Mouse (Mus musculus) embryo, embryonic 10 days (tissue): ENCODE measurements around the gene Cerkl.
A peak's percentile ranks its signal among the peaks of the same experiment; 100 is the strongest.

Experiments
- DNase-seq: peaks from one replicate; pipeline ENCODE4 v3.0.0-alpha.2; 2015; ENCODE audit warnings: low spot score

The Cerkl gene

GRCm38 (mm10) chr2:79443401-79443800, 13.2 kb downstream of the Cerkl start:
- no peak for DNase-seq

- no peak for DNase-seq
Observed at GRCm38 (mm10) chr2:79442906-79443305, 13.7 kb downstream of the Cerkl start.

- DNase-seq = no peak
Observed at GRCm38 (mm10) chr2:79442227-79442626, 14.4 kb downstream of the Cerkl start.

- no peak for DNase-seq
Observed at GRCm38 (mm10) chr2:79430061-79430460, 26.5 kb downstream of the Cerkl start.

- no peak for DNase-seq
Observed at GRCm38 (mm10) chr2:79429650-79430049, 26.9 kb downstream of the Cerkl start.

GRCm38 (mm10) chr2:79429108-79429507, 27.5 kb downstream of the Cerkl start:
- DNase-seq = no peak

- peak; percentile 39 for DNase-seq
Observed at GRCm38 (mm10) chr2:79428569-79429104, 27.9 kb downstream of the Cerkl start.

- no peak for DNase-seq
Observed at GRCm38 (mm10) chr2:79428022-79428421, 28.6 kb downstream of the Cerkl start.

GRCm38 (mm10) chr2:79421696-79422095, 34.9 kb downstream of the Cerkl start:
- peak; percentile 66 for DNase-seq

GRCm38 (mm10) chr2:79414505-79414904, 42.1 kb downstream of the Cerkl start:
- DNase-seq = no peak

- no peak for DNase-seq
Observed at GRCm38 (mm10) chr2:79410903-79411255, 45.7 kb downstream of the Cerkl start.

- DNase-seq = no peak
Observed at GRCm38 (mm10) chr2:79410247-79410902, 46.2 kb downstream of the Cerkl start.

GRCm38 (mm10) chr2:79405661-79406405, 50.8 kb downstream of the Cerkl start:
- DNase-seq = no peak

- no peak for DNase-seq
Observed at GRCm38 (mm10) chr2:79400045-79400444, 56.5 kb downstream of the Cerkl start.

GRCm38 (mm10) chr2:79399234-79400000, 57.2 kb downstream of the Cerkl start:
- no peak for DNase-seq

- no peak for DNase-seq
Observed at GRCm38 (mm10) chr2:79398831-79399230, 57.8 kb downstream of the Cerkl start.

GRCm38 (mm10) chr2:79398343-79398742, 58.2 kb downstream of the Cerkl start:
- DNase-seq = no peak

- no peak for DNase-seq
Observed at GRCm38 (mm10) chr2:79397107-79397506, 59.5 kb downstream of the Cerkl start.

- DNase-seq = peak; percentile 46
Observed at GRCm38 (mm10) chr2:79379087-79380041, 77.2 kb downstream of the Cerkl start.

- DNase-seq = no peak
Observed at GRCm38 (mm10) chr2:79378346-79379086, 78.1 kb downstream of the Cerkl start.
